Mouse (Mus musculus): ENCODE measurements around the gene Zdhhc17.

GRCm38 (mm10) chr10:110945966-110946365 lies 64.0 kb downstream of the Zdhhc17 start:
- TF ChIP-seq CTCF (conservative IDR thresholded peaks at IDR 0.05; ENCODE audit: low read length) (no peak), NANOG (IDR thresholded peaks at IDR 0.05; ENCODE audit: borderline replicate concordance, low read length) (no peak), POU5F1 (IDR thresholded peaks at IDR 0.05; ENCODE audit: borderline replicate concordance, low read length) (no peak)
